Mouse (Mus musculus): Measurements from ENCODE around the gene Elane.

DNA sequence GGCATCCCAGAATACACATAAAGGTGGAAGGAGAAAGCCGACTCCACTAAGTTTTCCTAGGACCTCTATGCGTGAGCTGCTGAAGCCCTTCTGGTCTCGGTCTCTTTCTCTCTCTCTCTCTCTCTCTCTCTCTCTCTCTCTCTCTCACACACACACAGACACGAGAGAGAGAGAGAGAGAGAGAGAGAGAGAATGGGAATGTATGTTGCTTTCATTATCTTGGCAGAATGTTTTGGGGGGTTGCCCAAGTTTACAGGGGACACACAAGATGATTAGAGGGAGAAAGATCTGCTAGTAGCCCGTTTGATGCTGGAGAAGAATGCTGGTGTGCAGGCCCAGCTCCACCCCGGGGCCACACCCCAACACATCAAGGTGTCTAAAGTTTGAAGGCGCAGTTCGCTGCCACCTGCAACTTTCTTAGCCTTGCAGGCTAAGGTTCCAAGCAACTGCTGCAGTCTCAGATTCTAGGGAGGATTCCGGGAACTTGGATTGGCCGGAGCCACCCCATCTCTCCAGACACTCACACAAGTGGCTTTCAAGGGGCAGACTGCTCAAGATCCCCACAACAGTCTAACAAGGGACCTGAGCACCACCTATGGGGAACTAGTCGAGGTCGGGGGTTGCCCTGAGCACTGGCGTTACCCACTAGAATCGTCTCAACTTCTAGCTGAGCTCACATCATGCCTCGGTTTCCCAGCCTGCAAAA is 39.9 kb downstream of the Elane start:
- 0 out of 2 replicates have a peak, but pooled peaks have one; percentile 9 for TF ChIP-seq CTCF (IDR thresholded peaks at IDR 0.05)
- TF ChIP-seq EP300 (IDR thresholded peaks at IDR 0.05) = no peak

All from lung, postnatal 0 days (tissue).